Mouse (Mus musculus) retina, embryonic 14.5 days (tissue): Measurements from ENCODE around the gene Fbxo30.

Experiments used
- DNase-seq: peaks from one replicate; pipeline ENCODE4 v3.0.0-alpha.2; 2015; ENCODE audit warnings: low spot score

The Fbxo30 gene

GRCm38 (mm10) chr10:11322316-11322715 is 41.2 kb downstream of the Fbxo30 start:
- no peak for DNase-seq

DNA sequence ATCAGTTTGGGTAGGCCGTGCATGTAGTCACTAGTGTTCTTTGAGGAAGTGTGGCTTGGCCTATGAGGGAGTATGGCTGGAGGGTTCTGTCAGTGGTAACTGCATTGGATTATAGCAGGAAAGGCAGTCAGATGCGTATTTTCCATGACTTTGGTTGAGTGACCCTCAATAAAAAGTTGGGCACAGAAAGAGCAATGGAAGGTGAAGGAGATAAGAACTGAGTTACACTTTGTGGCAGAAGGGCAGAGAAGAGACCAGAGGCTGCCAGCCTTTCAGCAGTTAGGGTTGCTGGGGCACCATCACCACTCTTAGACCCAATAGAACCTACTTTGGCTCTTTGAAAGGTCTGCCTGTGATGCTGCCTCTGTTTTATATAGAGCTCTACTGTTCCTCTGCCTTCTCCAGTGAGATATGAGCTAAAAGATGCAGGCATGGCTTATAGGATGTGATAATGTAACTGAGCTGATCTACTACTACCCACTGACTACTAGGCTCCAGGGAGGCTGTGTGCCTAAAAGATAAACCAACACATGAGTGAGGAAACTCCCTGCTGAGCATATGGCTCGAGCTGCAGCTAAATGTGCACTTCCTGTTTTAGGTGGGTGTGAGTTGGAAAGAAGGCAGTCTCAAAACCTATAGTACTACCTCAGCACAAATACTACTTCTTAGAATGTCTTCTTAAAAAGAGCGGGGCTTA is 42.2 kb downstream of the Fbxo30 start:
- no peak for DNase-seq

DNA sequence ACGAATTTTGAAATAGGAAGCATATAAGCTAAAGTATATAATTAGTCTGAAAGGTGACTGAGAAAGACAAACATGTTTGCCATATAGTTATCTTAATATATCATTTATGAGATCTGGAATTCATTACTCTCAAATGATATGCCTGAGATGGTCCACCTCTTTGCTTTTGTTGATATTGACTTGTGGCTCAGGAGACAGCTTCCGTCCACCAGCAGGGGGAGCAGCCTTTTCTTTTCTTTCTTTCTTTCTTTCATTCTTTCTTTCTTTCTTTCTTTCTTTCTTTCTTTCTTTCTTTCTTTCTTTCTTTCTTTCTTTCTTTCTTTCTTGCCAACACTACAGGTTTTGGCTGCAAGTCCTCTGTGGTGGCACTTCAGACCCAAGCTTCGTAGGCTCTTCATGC is 45.4 kb downstream of the Fbxo30 start:
- DNase-seq: no peak

DNA sequence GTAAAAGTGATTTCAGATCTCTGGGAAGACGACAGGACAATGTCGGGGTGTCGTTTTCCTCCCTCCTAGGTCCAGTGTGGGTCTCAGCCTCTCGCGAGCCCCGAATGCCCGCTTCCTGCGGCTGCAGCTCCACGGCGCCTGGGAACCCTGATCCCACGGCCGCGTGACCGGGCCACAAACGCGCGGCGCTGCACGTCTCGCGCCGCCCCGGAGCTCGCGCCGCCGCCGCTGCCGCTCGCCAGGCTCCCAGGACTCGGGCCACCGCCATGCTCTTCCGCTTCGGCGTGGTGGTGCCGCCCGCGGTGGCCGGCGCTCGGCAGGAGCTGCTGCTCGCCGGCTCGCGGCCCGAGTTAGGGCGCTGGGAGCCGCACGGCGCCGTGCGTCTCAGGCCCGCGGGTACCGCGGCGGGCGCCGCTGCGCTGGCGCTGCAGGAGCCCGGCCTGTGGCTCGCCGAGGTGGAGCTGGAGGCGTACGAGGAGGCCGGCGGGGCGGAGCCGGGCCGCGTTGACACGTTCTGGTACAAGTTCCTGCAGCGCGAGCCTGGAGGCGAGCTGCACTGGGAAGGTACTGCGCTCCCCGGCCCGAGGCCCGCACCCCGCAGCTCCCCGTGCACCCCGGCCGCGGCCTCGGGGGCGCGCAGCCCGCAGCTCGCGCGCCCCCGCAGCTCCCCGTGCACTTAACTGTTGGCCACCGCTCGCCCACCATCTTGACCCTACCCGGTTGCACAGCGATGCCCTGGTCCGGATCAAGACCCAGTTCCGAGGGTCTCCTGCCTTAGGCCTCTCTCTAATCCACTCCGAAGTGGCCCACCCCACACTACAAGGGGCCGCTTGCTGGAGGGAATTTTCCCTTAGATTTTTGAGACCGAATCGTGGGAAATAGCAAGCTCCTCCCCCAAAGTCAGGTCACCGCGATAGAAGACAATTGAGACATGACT is 62.3 kb downstream of the Fbxo30 start, which contains the start of gene Epm2a:
Gene Epm2a, plus strand, starts transcription at position 200 of the 937 bp plus-strand sequence.
- DNase-seq: peak; percentile 81

GRCm38 (mm10) chr10:11344536-11345468 is 63.7 kb downstream of the Fbxo30 start:
- DNase-seq: no peak
